Mouse (Mus musculus) C2C12 (cell line): ENCODE results near the gene Ak1.

ENCODE experiments used
- CTCF ChIP-seq: IDR thresholded peaks from one replicate; pipeline ENCODE4 v1.5.1; 2011; ENCODE audit not compliant: control insufficient read depth, insufficient read depth, insufficient read length
- MYOD1 ChIP-seq: IDR thresholded peaks from one replicate; pipeline ENCODE4 v1.6.1; 2011; ENCODE audit warnings: low read depth; ENCODE audit not compliant: control insufficient read depth, insufficient read length

DNA sequence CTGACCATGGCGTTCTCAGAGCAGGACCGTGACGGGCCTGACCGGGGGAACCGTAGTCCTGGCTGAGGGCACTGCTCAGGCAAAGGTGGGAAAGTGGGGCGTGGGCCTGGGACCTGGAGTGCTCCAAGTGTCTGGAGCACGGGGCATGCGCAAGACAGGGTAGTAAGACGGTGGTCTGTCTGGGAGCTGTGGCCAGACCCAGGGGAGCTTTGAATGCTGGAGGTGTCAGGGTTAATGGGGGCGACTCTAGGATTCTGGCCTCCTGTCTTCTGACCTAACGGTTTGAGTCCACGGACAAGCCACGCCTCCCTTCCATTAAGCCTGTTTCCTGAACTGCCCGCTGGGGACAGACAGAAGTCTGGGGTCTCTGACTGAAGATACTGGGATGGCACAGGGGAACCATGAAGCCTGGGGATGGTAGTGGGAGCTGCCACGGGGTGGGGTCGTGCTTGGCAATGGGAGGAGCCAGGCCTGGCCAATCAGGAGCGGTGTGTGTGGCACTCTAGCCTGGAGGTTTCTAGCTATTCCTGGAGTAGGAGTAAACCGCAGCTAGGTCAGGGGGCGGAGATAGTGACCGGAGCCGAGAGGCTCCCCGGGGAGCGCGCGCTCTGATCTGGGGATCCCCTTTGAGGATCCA is 13.3 kb upstream of the Ak1 start:
- TF ChIP-seq MYOD1 (no peak), CTCF (no peak)
